Mouse (Mus musculus): ENCODE data around the gene Lrrc8d. TPM values are rescaled to one million over a fixed set of nuclear protein-coding genes. Genes with fewer than 3 reads are reported as not detected.

Lrrc8d gene
- polyA plus RNA-seq, 1 experiment from 2014 or later = 14.5 TPM

DNA sequence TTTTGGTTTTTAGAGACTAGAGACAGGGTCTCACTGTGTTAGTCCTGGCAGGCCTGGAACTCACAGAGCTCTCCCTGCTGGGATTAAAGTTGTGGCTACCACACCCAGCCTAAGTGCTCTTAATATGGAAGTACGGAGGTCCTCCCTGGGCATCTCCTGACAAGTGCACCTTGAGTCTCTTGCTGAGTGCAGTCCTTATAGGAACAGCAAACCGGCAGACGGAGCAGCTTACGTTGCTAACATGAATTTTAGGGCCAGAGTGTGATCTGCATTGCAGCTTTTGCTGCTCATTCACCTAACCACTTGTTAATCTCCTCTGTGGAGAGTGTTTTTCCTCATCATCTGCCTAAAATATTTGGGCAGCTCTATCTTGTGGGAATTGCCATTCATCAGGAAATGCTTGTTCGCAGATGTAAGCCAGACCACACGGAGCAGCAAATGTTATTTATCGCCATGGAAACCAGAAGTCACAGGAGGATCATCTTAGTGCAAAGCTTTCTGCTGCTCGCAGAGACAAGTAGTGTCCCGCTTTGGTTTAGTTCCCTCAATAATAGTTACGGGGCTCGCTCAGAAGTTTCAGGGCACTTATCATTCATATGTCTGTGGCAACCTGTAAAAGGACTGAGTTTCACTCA lies 62.2 kb downstream of the Lrrc8d start:
- 45% methylated on average over 11 of the region's 11 CpGs for WGBS
- Histone ChIP-seq H3K27ac (ENCODE audit: low read depth, low read length) (no peak overlapping the region), H3K9me3 (ENCODE audit: control insufficient read depth) (no peaks in the 10 kb centered on the region), H3K9ac (ENCODE audit: low read depth, low read length) (no peak overlapping the region), H3K4me1 (replicated peaks; ENCODE audit: control insufficient read depth, insufficient read depth, low read length) (no peaks in the 10 kb centered on the region), H3K4me3 (ENCODE audit: low read depth, low read length) (no peak overlapping the region), H3K36me3 (ENCODE audit: control insufficient read depth, insufficient read depth) (peaks cover 6% of the 10 kb centered on the region; the same call in 1 of the 2 replicates), H3K27me3 (replicated peaks; ENCODE audit: control insufficient read depth, insufficient read depth, low read length) (no peaks in the 10 kb centered on the region), H3K4me2 (replicated peaks; ENCODE audit: low read depth) (no peak overlapping the region)
- no peak for ATAC-seq
- no peak for TF ChIP-seq CTCF (IDR thresholded peaks at IDR 0.05; ENCODE audit: low read depth)

DNA sequence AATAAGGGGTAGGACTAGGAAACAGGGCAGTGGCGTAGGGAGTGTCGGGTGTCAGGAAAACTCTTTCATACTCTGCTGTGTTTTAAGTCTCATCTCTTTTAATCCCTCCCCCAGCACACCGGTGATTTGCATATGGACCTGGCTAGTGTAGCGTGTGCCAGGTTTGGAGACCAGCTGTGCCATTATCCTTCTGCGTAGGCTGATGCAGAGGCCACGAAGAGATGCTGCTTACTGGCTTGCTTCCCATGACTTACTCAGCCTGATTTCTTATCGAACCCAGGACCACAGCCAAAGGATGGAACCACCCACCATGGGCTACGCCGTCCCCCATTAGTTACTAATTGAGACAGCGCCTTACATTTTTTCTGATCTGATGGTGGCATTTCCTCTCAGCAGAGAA lies 64.6 kb downstream of the Lrrc8d start:
- no peak for TF ChIP-seq CTCF (IDR thresholded peaks at IDR 0.05; ENCODE audit: low read depth)
- Histone ChIP-seq H3K4me1 (replicated peaks; ENCODE audit: control insufficient read depth, insufficient read depth, low read length) (no peaks in the 10 kb centered on the region), H3K9me3 (ENCODE audit: control insufficient read depth) (no peaks in the 10 kb centered on the region), H3K27me3 (replicated peaks; ENCODE audit: control insufficient read depth, insufficient read depth, low read length) (no peaks in the 10 kb centered on the region), H3K4me3 (ENCODE audit: low read depth, low read length) (no peak overlapping the region), H3K4me2 (replicated peaks; ENCODE audit: low read depth) (no peak overlapping the region), H3K9ac (ENCODE audit: low read depth, low read length) (no peak overlapping the region), H3K27ac (ENCODE audit: low read depth, low read length) (no peak overlapping the region), H3K36me3 (ENCODE audit: control insufficient read depth, insufficient read depth) (peaks cover 6% of the 10 kb centered on the region; the same call in 1 of the 2 replicates)
- 93% methylated on average over 10 of the region's 10 CpGs for WGBS
- ATAC-seq = no peak

DNA sequence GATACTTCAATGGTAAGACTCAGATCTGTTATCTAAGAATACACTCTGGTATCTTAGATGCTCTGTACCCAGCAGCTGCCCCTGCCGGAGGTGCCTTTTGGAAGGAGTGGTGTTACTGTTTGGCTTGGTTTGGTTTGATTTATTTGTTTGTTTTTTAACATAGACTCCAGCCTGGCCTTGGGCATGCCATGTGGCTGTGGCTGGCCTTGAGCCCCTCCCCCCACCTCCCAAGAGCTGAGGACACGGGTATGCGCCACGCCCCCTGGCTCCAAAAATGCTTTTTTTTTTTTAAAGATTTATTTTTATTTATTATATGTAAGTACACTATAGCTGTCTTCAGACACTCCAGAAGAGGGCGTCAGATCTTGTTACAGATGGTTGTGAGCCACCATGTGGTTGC lies 65.6 kb downstream of the Lrrc8d start:
- Histone ChIP-seq H3K4me1 (replicated peaks; ENCODE audit: control insufficient read depth, insufficient read depth, low read length) (no peaks in the 10 kb centered on the region), H3K9me3 (ENCODE audit: control insufficient read depth) (no peaks in the 10 kb centered on the region), H3K36me3 (ENCODE audit: control insufficient read depth, insufficient read depth) (peaks cover 6% of the 10 kb centered on the region; the same call in 1 of the 2 replicates), H3K9ac (ENCODE audit: low read depth, low read length) (no peak overlapping the region), H3K27me3 (replicated peaks; ENCODE audit: control insufficient read depth, insufficient read depth, low read length) (no peaks in the 10 kb centered on the region), H3K27ac (ENCODE audit: low read depth, low read length) (no peak overlapping the region), H3K4me3 (ENCODE audit: low read depth, low read length) (no peak overlapping the region), H3K4me2 (replicated peaks; ENCODE audit: low read depth) (no peak overlapping the region)
- ATAC-seq = no peak
- 80% methylated on average over 4 of the region's 5 CpGs for WGBS
- no peak for TF ChIP-seq CTCF (IDR thresholded peaks at IDR 0.05; ENCODE audit: low read depth)

DNA sequence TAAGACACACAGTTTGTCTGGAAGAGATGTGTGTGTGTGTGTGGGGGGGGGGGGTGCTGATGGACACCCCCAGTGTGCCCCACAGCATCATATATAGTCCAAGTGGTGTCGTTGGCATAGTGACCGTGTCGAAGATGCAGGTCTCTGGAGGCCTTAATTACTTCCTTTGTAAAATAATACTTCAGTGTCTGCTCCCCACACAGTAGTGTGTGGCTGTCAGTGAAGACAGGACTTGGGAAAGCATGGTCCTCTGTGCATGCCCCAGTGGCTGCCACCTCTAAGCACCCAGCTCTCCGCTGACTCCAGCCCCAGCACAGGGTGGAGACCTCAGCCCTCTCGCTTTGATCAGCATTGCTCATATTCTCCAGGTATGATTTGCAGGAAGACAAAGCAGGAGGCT lies 76.6 kb downstream of the Lrrc8d start:
- no peaks in the 10 kb centered on the region for H3K9me3 ChIP-seq (ENCODE audit: control insufficient read depth)
- no peaks in the 10 kb centered on the region for H3K27me3 ChIP-seq (replicated peaks; ENCODE audit: control insufficient read depth, insufficient read depth, low read length)
- H3K4me1 ChIP-seq (replicated peaks; ENCODE audit: control insufficient read depth, insufficient read depth, low read length) = no peaks in the 10 kb centered on the region
- H3K4me2 ChIP-seq (replicated peaks; ENCODE audit: low read depth) = no peak overlapping the region
- ATAC-seq = no peak
- no peak overlapping the region for H3K9ac ChIP-seq (ENCODE audit: low read depth, low read length)
- TF ChIP-seq CTCF (IDR thresholded peaks at IDR 0.05; ENCODE audit: low read depth) = no peak
- H3K27ac ChIP-seq (ENCODE audit: low read depth, low read length) = no peak overlapping the region
- WGBS = 69% methylated on average over 5 of the region's 5 CpGs
- no peaks in the 10 kb centered on the region for H3K36me3 ChIP-seq (ENCODE audit: control insufficient read depth, insufficient read depth)
- no peak overlapping the region for H3K4me3 ChIP-seq (ENCODE audit: low read depth, low read length)

DNA sequence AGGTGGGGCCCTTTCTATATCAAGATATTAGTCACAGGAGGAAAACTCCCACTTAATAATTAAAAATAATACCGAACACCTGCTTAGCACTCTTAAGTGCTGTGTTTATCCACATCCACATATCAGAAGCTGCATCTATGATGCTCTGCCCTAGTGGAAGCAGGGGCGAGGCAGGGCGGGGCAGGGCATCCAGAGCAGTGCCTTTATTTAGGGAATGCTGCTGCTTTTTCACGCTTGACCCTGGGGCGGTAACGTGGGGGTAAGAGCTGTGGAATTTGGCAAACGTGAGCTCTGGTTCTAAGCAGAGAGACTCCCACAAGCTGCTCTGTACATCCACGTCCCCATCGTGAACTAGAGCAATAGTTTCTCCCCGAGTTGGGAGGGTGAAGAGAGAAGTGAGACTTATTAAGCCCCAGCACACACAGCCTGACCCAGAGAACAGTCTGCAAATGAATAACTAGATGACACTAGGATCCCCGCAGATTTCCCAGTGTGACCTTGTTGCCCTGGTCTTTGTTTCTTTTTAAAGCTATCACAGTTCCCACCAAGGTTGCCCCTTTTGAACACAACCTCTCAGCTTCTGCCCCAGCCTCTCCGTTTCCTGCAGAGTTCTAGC lies 77.3 kb downstream of the Lrrc8d start:
- ATAC-seq = peak; percentile 48
- Histone ChIP-seq H3K4me3 (ENCODE audit: low read depth, low read length) (no peak overlapping the region), H3K4me1 (replicated peaks; ENCODE audit: control insufficient read depth, insufficient read depth, low read length) (no peaks in the 10 kb centered on the region), H3K9me3 (ENCODE audit: control insufficient read depth) (no peaks in the 10 kb centered on the region), H3K4me2 (replicated peaks; ENCODE audit: low read depth) (peak overlapping the region; percentile 48), H3K9ac (ENCODE audit: low read depth, low read length) (no peak overlapping the region), H3K27me3 (replicated peaks; ENCODE audit: control insufficient read depth, insufficient read depth, low read length) (no peaks in the 10 kb centered on the region), H3K27ac (ENCODE audit: low read depth, low read length) (no peak overlapping the region), H3K36me3 (ENCODE audit: control insufficient read depth, insufficient read depth) (no peaks in the 10 kb centered on the region)
- no peak for TF ChIP-seq CTCF (IDR thresholded peaks at IDR 0.05; ENCODE audit: low read depth)
- WGBS = 37% methylated on average over 12 of the region's 12 CpGs

DNA sequence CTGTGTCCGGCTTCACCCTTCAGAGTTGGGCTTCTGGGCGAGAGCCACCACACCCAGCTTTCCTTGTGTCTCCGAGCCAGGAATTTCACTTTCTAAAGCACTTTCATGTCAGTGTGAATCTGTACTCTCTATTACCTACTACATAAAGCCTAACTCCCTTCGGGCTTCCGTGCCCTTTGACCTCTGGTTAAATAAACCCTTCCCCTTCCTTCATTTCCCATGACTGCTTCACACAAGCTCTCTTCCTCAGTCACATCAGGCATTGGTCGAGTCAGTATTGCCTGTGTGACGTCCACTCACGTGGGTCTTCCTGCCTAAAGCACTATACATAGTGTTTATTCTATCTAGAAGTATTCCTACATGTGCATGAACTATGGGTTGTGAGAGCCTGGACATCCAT lies 77.9 kb downstream of the Lrrc8d start:
- H3K27ac ChIP-seq (ENCODE audit: low read depth, low read length) = no peak overlapping the region
- TF ChIP-seq CTCF (IDR thresholded peaks at IDR 0.05; ENCODE audit: low read depth) = no peak
- H3K36me3 ChIP-seq (ENCODE audit: control insufficient read depth, insufficient read depth) = no peaks in the 10 kb centered on the region
- no peaks in the 10 kb centered on the region for H3K9me3 ChIP-seq (ENCODE audit: control insufficient read depth)
- no peak overlapping the region for H3K9ac ChIP-seq (ENCODE audit: low read depth, low read length)
- no peak overlapping the region for H3K4me3 ChIP-seq (ENCODE audit: low read depth, low read length)
- H3K4me2 ChIP-seq (replicated peaks; ENCODE audit: low read depth) = peak overlapping the region; percentile 48
- H3K27me3 ChIP-seq (replicated peaks; ENCODE audit: control insufficient read depth, insufficient read depth, low read length) = no peaks in the 10 kb centered on the region
- ATAC-seq = peak; percentile 54
- H3K4me1 ChIP-seq (replicated peaks; ENCODE audit: control insufficient read depth, insufficient read depth, low read length) = no peaks in the 10 kb centered on the region
- 26% methylated on average over 8 of the region's 8 CpGs for WGBS
